ENCODE assay signal across 8 mouse cellular contexts in the genomic region with DNA sequence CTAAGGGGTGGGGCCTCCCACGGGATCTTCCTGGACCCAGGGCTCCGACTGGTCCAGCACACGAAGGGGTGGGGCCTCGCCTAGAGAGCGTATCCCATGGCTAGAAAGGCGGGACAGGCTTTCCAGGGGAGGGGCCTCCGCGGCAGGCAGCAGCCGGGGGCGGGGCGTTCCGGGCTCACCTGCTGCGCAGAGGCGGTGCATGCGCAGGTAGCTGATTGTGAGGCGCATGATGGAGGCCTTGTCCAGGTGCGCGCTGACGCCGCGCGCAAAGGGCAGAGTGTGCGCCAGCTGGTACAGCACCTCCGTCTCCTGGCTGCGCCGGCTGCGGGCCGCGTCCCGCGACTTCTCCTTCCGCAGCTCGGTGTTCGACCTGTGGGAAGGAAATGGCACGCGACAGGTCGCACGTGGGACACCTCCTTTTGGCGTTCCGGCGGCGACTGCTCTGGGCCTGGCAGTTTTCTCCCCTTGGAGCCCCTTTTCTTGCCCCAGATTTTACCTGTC. TPM values are rescaled to one million over a fixed set of nuclear protein-coding genes. Genes with fewer than 3 reads are reported as not detected.
A peak's percentile ranks its signal among the peaks of the same experiment; 100 is the strongest.
DNase-seq lines count a peak whose midpoint lies in the region; ATAC-seq and TF ChIP-seq lines count a peak whose summit lies in the region.

No protein-coding gene starts in this region.

- ATAC-seq in G1E (ENCODE audit: extremely low read depth, insufficient number of reproducible peaks, low FRiP score, poor library complexity, severe bottlenecking), result peak; percentile 54
- ATAC-seq in forebrain, embryonic 14.5 days, result peak; percentile 80
- ATAC-seq in heart, postnatal 0 days (ENCODE audit: insufficient read depth, low read depth), result peak; percentile 47
- peak; percentile 77 for ATAC-seq in liver, embryonic 16.5 days (ENCODE audit: low read depth)

- peak overlapping the region; percentile 80 for H3K27ac ChIP-seq in forebrain, embryonic 14.5 days (ENCODE audit: low read depth, low read length)
- H3K27ac ChIP-seq in heart, postnatal 0 days (ENCODE audit: low read depth), result peak overlapping the region; percentile 95
- peak overlapping the region; percentile 100 for H3K27ac ChIP-seq in liver, embryonic 16.5 days (ENCODE audit: low read length)
- H3K27ac ChIP-seq in olfactory bulb, adult 2 months (ENCODE audit: insufficient read depth, low read depth, low read length), result peak overlapping the region; percentile 62
- no peak overlapping the region for H3K27ac ChIP-seq in thymus, adult 2 months (ENCODE audit: control insufficient read depth, insufficient read depth, low read length)

- peaks cover 73% of the 10 kb centered on the region for H3K4me1 ChIP-seq in G1E (ENCODE audit: insufficient read depth, low read depth, low read length)
- H3K4me1 ChIP-seq in forebrain, embryonic 14.5 days (ENCODE audit: control insufficient read depth, insufficient read depth, low read length), result peaks cover 39% of the 10 kb centered on the region
- peaks cover 40% of the 10 kb centered on the region for H3K4me1 ChIP-seq in heart, postnatal 0 days (ENCODE audit: control insufficient read depth, insufficient read depth)
- peaks cover 70% of the 10 kb centered on the region for H3K4me1 ChIP-seq in liver, embryonic 16.5 days (ENCODE audit: control insufficient read depth, low read depth, low read length)
- H3K4me1 ChIP-seq in olfactory bulb, adult 2 months (ENCODE audit: control insufficient read depth, insufficient read depth, low read length), result peaks cover 35% of the 10 kb centered on the region
- H3K4me1 ChIP-seq in thymus, adult 2 months (replicated peaks; ENCODE audit: control insufficient read depth, insufficient read depth, low read length), result peaks cover 50% of the 10 kb centered on the region

- peak overlapping the region; percentile 87 for H3K4me2 ChIP-seq in forebrain, embryonic 14.5 days (ENCODE audit: low read length)
- H3K4me2 ChIP-seq in heart, postnatal 0 days (ENCODE audit: low read depth, low read length), result peak overlapping the region; percentile 89
- peak overlapping the region; percentile 94 for H3K4me2 ChIP-seq in liver, embryonic 16.5 days (ENCODE audit: low read depth, low read length)

- H3K27me3 ChIP-seq in G1E (ENCODE audit: insufficient read depth, low read length), result no peaks in the 10 kb centered on the region
- no peaks in the 10 kb centered on the region for H3K27me3 ChIP-seq in forebrain, embryonic 14.5 days (replicated peaks; ENCODE audit: control insufficient read depth, insufficient read depth, low read length)
- H3K27me3 ChIP-seq in heart, postnatal 0 days (ENCODE audit: control insufficient read depth, insufficient read depth, low read length), result no peaks in the 10 kb centered on the region
- no peaks in the 10 kb centered on the region for H3K27me3 ChIP-seq in liver, embryonic 16.5 days (ENCODE audit: control insufficient read depth, insufficient read depth, low read depth, low read length)
- H3K27me3 ChIP-seq in thymus, adult 2 months (ENCODE audit: control insufficient read depth, insufficient read depth, low read length), result no peaks in the 10 kb centered on the region

- TF ChIP-seq EP300 in heart, postnatal 0 days (IDR thresholded peaks at IDR 0.05; ENCODE audit: low read depth), result no peak

- H3K4me3 ChIP-seq in G1E (ENCODE audit: low read depth, low read length), result peak overlapping the region; percentile 90
- peak overlapping the region; percentile 45 for H3K4me3 ChIP-seq in forebrain, embryonic 14.5 days (ENCODE audit: low read depth, low read length)
- H3K4me3 ChIP-seq in heart, postnatal 0 days (ENCODE audit: low read depth, low read length), result peak overlapping the region; percentile 55
- peak overlapping the region; percentile 82 for H3K4me3 ChIP-seq in liver, embryonic 16.5 days (ENCODE audit: low read depth, low read length)
- H3K4me3 ChIP-seq in olfactory bulb, adult 2 months (ENCODE audit: insufficient read depth, low read depth, low read length), result peak overlapping the region; percentile 71
- peak overlapping the region; percentile 35 for H3K4me3 ChIP-seq in thymus, adult 2 months (ENCODE audit: control insufficient read depth, insufficient read depth, low read length)

- under 1% methylated on average over 32 of the region's 42 CpGs for WGBS in forebrain, embryonic 14.5 days
- 0% methylated on average over 34 of the region's 42 CpGs for WGBS in heart, postnatal 0 days
- under 1% methylated on average over 42 of the region's 42 CpGs for WGBS in liver, embryonic 16.5 days (ENCODE audit: insufficient replicate concordance)
- under 1% methylated on average over 42 of the region's 42 CpGs for WGBS in olfactory bulb, adult 2 months
- WGBS in thymus, adult 2 months, result 2% methylated on average over 42 of the region's 42 CpGs

- DNase-seq in G1E (ENCODE audit: low spot score), result peak; percentile 92
- peak; percentile 95 for DNase-seq in cerebellum, adult 11-12 months
- peak; percentile 90 for DNase-seq in forebrain, embryonic 14.5 days (ENCODE audit: low spot score)
- peak; percentile 94 for DNase-seq in heart, postnatal 0 days (ENCODE audit: low spot score)
- DNase-seq in kidney, postnatal 36 days, result peak; percentile 98
- DNase-seq in thymus, adult 2 months, result peak; percentile 69

- no peaks in the 10 kb centered on the region for H3K9me3 ChIP-seq in G1E (replicated peaks)
- no peaks in the 10 kb centered on the region for H3K9me3 ChIP-seq in forebrain, embryonic 14.5 days (replicated peaks; ENCODE audit: control insufficient read depth, low read length)
- H3K9me3 ChIP-seq in heart, postnatal 0 days (replicated peaks; ENCODE audit: control insufficient read depth, low read length), result no peaks in the 10 kb centered on the region
- peaks cover 4% of the 10 kb centered on the region; the same call in 1 of the 2 replicates for H3K9me3 ChIP-seq in liver, embryonic 16.5 days (replicated peaks; ENCODE audit: control insufficient read depth, low read length)

- peaks cover 56% of the 10 kb centered on the region for H3K36me3 ChIP-seq in G1E (replicated peaks)
- H3K36me3 ChIP-seq in forebrain, embryonic 14.5 days (ENCODE audit: control insufficient read depth, insufficient read depth, low read length), result no peaks in the 10 kb centered on the region
- H3K36me3 ChIP-seq in heart, postnatal 0 days (replicated peaks; ENCODE audit: control insufficient read depth, insufficient read depth, low read length), result peaks cover 35% of the 10 kb centered on the region
- peaks cover 35% of the 10 kb centered on the region for H3K36me3 ChIP-seq in liver, embryonic 16.5 days (ENCODE audit: control insufficient read depth, insufficient read depth)
- H3K36me3 ChIP-seq in thymus, adult 2 months (ENCODE audit: control insufficient read depth, insufficient read depth, low read length), result no peaks in the 10 kb centered on the region

- peak overlapping the region; percentile 53; the same call in 1 of the 2 replicates for H3K9ac ChIP-seq in forebrain, embryonic 14.5 days (ENCODE audit: low read length)
- H3K9ac ChIP-seq in heart, postnatal 0 days (replicated peaks; ENCODE audit: low read depth, low read length), result peak overlapping the region; percentile 73
- H3K9ac ChIP-seq in liver, embryonic 16.5 days (ENCODE audit: low read depth, low read length), result peak overlapping the region; percentile 95

- no peak for TF ChIP-seq CTCF in G1E (IDR thresholded peaks at IDR 0.05; ENCODE audit: low read depth, low read length)
- no peak for TF ChIP-seq CTCF in heart, postnatal 0 days (IDR thresholded peaks at IDR 0.05; ENCODE audit: low read depth)
- TF ChIP-seq CTCF in olfactory bulb, adult 2 months (IDR thresholded peaks at IDR 0.05; ENCODE audit: insufficient read depth, low read depth, low read length), result no peak
- no peak for TF ChIP-seq CTCF in thymus, adult 2 months (IDR thresholded peaks at IDR 0.05; ENCODE audit: borderline replicate concordance, control insufficient read depth, extremely low read depth, insufficient read depth, low read length, poor library complexity)

- TF ChIP-seq POLR2A in olfactory bulb, adult 2 months (IDR thresholded peaks at IDR 0.05; ENCODE audit: insufficient read depth, low read depth, low read length), result no peak
- TF ChIP-seq POLR2A in thymus, adult 2 months (IDR thresholded peaks at IDR 0.05; ENCODE audit: control insufficient read depth, extremely low read depth, insufficient read depth, low read length, poor library complexity), result no peak

RNA-seq across cellular contexts. Expression of gene Hif3a, which starts 6.1 kb away (rescaled TPM):
- 240 and 246 TPM in 2 replicates for total RNA-seq in G1E (2014; fragmentation: Nextera tagmentation)
- 18.0 and 19.6 TPM in 2 replicates for total RNA-seq in G1E (2017)
- 162 and 183 TPM in 2 replicates for polyA plus RNA-seq in G1E (2012)
- 2.8 and 5.7 TPM in 2 replicates for polyA plus RNA-seq in forebrain, embryonic 14.5 days (2014; fragmentation: Nextera tagmentation; extraction: Ambion mirVana)
- 29.7 and 35.5 TPM in 2 replicates for total RNA-seq in heart, postnatal 0 days (2014; rRNA removed; ENCODE audit: low replicate concordance)
- polyA plus RNA-seq in heart, postnatal 0 days (2015; fragmentation: Nextera tagmentation; extraction: Ambion mirVana), result 4.2 and 6.2 TPM in 2 replicates
- 36.0 and 43.3 TPM in 2 replicates for polyA plus RNA-seq in liver, embryonic 16.5 days (2015; fragmentation: Nextera tagmentation; extraction: Ambion mirVana)
- polyA plus RNA-seq in olfactory bulb, adult 2 months (2012; ENCODE audit: insufficient read depth, insufficient read length, low replicate concordance, missing spikeins), result not detected in 2 replicates
- 2.8 and 8.9 TPM in 2 replicates for polyA plus RNA-seq in thymus, adult 2 months (2012; rRNA removed)

RNA-seq across cellular contexts. Expression of gene Psg16, which starts 17.7 kb away (rescaled TPM):
- total RNA-seq in G1E (2014; fragmentation: Nextera tagmentation) (0.87 and 1.9 TPM in 2 replicates), G1E (2017) (0.29 and 0.71 TPM in 2 replicates)
- 0.02 and 0.08 TPM in 2 replicates for polyA plus RNA-seq in G1E (2012)
- polyA plus RNA-seq in forebrain, embryonic 14.5 days (2014; fragmentation: Nextera tagmentation; extraction: Ambion mirVana), result 1.6 and 2.1 TPM in 2 replicates
- 0.08 TPM in 1 of 2 replicates, not detected in the other for total RNA-seq in heart, postnatal 0 days (2014; rRNA removed; ENCODE audit: low replicate concordance)
- polyA plus RNA-seq in heart, postnatal 0 days (2015; fragmentation: Nextera tagmentation; extraction: Ambion mirVana), result 0.07 and 0.12 TPM in 2 replicates
- polyA plus RNA-seq in liver, embryonic 16.5 days (2015; fragmentation: Nextera tagmentation; extraction: Ambion mirVana), result 0.20 and 0.25 TPM in 2 replicates
- polyA plus RNA-seq in olfactory bulb, adult 2 months (2012; ENCODE audit: insufficient read depth, insufficient read length, low replicate concordance, missing spikeins), result not detected in 2 replicates
- not detected in 2 replicates for polyA plus RNA-seq in thymus, adult 2 months (2012; rRNA removed)

RNA-seq across cellular contexts. Expression of gene Ppp5c, which starts 28.4 kb away (rescaled TPM):
- total RNA-seq in G1E (2014; fragmentation: Nextera tagmentation) (102 and 112 TPM in 2 replicates), G1E (2017) (44.9 and 50.2 TPM in 2 replicates)
- 92.9 and 94.1 TPM in 2 replicates for polyA plus RNA-seq in G1E (2012)
- polyA plus RNA-seq in forebrain, embryonic 14.5 days (2014; fragmentation: Nextera tagmentation; extraction: Ambion mirVana), result 112 and 115 TPM in 2 replicates
- total RNA-seq in heart, postnatal 0 days (2014; rRNA removed; ENCODE audit: low replicate concordance), result 55.0 and 68.0 TPM in 2 replicates
- 88.5 and 93.6 TPM in 2 replicates for polyA plus RNA-seq in heart, postnatal 0 days (2015; fragmentation: Nextera tagmentation; extraction: Ambion mirVana)
- 38.0 and 38.6 TPM in 2 replicates for polyA plus RNA-seq in liver, embryonic 16.5 days (2015; fragmentation: Nextera tagmentation; extraction: Ambion mirVana)
- not detected in 2 replicates for polyA plus RNA-seq in olfactory bulb, adult 2 months (2012; ENCODE audit: insufficient read depth, insufficient read length, low replicate concordance, missing spikeins)
- 359 and 363 TPM in 2 replicates for polyA plus RNA-seq in thymus, adult 2 months (2012; rRNA removed)

Comparison
In these comparisons a context has a peak if more than half of its experiments do, and no peak if none do; other contexts are left out.
1. H3K4me3 ChIP-seq: peak in every context shown above with its lines; median percentile 90 in G1E; 82 in liver, embryonic 16.5 days; 71 in olfactory bulb, adult 2 months; 55 in heart, postnatal 0 days; 45 in forebrain, embryonic 14.5 days; 35 in thymus, adult 2 months.